Mouse (Mus musculus): ENCODE measurements around the gene 5730522E02Rik.
A peak's percentile ranks its signal among the peaks of the same experiment; 100 is the strongest.

Gene 5730522E02Rik

DNA sequence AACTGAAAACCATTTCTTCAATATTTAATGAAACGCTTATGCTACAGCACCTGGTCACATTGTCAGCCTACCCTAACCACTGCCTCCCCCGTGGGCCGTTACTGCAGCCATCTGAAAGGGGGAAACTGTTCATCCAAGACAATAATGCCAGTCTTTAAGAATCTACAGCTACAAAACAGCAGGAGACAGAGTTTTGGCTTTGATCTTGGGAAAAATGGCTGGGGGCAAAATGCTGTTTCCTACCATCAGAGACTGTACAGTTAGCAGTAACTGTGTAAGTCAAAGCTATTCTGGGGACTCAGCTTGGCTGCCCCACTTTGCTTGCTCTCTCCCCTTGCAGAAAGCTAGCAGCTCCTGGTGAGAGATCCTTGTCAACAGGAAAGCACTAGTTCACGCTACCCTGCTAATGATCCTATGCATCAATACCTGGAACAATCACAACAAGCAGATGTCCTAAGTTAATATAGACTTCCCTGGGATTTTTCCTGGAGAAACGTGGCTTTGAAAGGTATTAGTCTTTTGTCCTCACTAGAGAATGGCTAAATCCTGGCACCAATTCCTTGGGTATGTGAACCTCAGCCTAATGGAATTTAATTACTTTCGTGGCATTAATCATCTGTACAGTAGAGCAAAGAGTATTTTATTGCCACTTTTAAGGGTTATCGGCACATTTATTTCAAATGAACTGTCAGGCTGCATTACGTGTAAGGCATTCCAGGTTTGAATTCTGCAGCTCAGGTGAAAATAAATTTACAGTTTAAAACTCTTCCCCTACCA, 89.6 kb downstream of the 5730522E02Rik start:
- no peak for DNase-seq

DNA sequence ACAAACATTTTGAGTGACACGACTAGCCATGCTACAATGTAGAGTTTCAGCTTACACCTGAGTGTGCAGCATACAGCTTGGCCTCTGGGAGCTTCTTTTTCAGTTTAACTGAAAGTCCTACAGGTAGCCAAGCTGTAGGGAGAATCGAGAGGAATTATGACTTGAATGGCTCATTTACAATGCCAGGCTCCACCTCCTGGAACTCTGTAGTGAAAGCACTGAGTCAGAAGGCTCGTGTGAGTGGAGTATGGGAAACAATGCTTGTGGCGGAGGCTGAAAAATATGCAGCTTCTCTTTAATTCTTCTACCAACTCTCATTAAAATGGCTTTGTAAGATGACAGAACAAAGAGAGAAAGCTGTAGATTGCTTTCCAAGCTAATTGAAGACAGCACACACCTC, 92.9 kb downstream of the 5730522E02Rik start:
- no peak for DNase-seq

DNA sequence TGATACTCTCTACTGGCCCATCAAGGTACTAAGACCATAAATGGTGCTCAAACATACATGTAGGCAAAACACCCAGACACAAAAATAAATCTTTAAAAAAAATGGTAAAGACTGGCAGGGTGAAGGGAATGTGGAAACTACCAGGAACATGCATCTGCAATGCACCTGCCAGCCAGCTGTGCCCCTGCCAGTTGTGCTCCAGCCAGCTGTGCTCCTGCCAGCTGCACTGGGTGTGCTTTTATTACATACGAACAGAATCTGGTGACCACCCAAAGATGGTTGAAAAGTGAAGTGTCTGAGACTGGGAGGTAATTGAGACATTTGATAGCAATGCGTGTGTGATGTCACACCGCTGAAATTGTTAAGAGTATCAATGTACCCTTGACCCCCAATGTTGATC, 98.4 kb downstream of the 5730522E02Rik start:
- no peak for DNase-seq

DNA sequence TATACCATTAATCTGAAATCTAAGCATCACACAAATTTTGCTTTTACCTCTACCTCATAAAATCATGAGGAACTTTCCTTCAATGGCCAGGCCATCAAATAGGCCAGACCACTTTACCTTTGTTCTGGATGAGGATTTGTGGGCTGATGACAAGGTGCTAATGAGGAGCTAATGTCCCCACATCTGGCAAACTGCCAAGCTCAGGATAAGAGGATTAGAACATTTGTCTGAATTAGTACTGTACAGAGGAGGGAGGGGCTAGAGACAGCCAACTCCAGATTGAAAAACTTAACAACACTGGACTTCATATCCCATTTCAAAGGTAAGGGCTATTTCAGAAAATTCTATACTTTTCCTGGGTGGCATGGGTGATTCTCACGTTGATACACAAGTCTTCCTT, 101.9 kb downstream of the 5730522E02Rik start:
- no peak for DNase-seq

DNA sequence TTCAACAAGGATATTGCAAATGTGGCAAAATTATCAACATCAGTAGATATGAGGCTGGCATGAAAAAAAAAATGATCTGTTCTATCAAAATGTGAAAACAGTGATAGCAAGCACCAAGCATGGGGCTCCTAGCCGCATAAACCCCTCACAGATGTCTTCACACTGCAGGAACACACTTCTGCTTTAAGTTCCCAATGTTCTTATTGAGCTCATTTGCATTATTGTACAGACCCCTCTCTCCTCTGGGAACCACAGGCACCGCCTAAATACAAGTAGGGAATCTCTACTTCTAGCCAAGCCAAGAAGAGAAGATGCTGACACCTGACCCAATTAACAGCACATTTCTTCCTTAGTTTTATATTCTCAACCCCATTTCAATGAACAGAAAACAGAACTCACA, 105.9 kb downstream of the 5730522E02Rik start:
- no peak for DNase-seq

DNA sequence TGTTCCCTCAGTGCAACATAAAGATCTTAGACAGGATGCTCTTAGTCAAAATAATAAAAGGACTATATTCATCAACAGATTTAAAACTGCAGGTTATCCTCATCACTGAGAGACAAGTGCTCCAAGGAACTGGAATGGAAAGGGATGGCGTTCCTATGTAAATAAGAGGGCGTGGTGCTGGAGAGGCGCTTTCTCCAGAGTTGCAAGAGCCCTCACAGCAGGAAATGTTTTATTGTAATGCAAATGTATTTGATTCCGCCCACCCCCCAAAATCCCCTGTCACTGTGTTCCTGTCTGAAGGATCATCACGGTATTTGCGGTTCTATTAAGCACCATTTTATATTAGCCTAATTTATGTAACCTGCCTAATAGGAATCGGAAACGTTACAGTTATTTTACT, 106.9 kb downstream of the 5730522E02Rik start:
- no peak for DNase-seq

DNA sequence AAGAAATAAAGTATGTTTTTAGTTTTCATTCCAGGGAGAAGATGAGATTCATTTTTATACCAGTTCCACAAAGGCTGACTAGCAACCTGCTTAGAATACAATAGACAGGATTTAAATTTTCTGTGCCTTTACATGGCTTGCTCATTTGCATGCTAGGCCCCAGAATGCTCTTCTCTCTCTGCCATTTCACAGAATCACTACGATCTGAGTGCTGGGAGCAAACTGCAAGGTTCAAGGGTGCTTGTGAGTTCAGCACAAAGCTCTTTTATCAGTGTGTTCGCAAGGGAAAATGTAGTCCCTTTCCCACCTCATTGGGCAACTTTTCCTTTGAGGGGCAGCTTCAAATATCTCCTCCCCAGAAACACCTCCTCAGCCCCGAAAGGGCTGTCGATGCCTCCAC, 107.7 kb downstream of the 5730522E02Rik start:
- DNase-seq = no peak

DNA sequence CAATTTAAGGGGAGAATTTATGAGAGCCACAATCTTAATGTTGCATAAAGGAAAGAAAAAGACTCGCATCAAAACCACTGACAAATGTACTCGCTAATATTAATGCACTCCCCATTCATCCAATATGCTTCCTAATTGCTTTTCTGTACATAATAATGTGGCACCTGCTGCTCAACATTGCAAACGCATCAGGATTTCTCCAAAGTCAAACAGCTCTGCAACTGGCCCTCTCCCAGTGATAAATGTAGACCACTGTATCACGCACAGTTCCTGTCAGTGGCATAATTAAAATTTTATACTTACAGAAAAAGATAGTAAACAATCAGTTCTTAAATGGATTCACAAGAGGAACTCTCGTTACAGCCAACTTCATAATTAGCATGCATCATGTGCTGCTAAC, 110.5 kb downstream of the 5730522E02Rik start:
- DNase-seq = no peak

DNA sequence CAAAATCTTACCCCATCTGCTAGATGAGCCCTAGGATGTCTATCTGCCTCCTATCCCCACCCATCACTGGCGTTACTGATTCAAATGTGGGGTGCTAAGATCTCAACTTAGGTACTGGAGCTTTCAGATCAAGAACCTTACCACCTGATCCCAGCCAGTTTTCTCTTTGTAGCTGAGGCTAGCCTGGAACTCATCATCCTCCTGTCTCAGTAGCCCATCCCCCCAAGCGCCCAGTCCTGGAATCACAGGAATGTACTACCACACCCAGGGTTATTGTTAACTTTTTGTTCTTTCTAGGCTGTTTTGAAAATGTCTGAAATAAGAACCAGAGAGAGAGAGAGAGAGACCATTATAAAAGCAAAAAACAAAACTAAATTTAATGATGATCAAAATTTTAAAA, 111.6 kb downstream of the 5730522E02Rik start:
- DNase-seq = no peak

DNA sequence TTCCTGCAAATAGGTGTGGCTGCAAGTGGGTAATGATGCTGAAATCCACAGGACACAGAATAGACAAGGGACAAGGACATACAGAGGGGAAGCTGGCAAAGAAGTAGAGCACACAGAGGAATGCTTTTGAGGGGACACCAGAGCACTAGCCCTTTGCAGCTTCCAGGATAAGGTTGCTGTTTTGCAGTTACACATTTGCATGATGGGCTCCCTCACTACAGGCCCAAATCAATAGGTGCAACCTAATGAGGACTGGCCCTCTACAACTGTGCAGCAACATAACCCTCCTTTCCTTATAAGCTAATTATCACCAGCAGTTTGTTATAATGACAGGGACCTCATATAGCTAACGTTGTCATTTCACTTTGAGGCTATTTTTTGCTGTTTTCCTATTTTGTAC, 114.5 kb downstream of the 5730522E02Rik start:
- DNase-seq = no peak

DNA sequence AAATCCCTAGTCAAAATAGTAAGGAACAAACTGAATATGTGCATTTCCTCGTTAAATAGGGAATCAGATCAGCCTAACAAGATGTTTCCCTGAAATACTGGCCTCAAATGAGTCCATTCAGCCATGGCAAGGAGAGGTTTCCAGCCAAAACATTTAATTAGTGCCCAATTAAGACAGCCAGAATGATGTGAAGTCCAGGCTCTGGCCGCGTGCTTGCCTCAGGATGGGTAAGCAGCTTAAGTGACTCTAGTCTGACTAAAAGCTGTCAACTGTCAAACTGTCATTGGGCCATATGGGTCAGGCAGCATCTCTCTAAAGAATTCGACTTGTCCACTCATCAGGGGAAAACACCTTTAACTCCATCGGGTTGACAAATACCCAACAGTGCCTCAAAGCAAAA, 121.6 kb downstream of the 5730522E02Rik start:
- DNase-seq = no peak

DNA sequence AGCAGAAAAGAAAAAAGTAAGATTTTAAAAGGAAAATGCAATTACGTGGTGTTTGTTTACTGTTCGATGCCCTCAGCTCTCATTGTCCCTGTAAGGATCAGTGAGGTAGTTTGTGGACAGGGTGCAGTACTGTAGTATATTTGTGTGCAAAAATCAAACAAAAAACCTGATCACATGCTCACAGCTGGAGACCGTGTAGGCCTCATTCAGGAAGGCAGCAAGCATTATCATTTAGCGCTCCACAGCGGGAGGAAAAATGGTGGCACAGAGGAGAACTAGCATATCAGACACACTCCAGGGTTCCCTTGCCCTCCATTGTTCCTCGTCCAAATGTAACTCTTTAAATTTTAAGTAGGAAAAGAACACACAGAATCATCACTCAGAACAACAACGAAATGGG, 123.9 kb downstream of the 5730522E02Rik start:
- no peak for DNase-seq

DNA sequence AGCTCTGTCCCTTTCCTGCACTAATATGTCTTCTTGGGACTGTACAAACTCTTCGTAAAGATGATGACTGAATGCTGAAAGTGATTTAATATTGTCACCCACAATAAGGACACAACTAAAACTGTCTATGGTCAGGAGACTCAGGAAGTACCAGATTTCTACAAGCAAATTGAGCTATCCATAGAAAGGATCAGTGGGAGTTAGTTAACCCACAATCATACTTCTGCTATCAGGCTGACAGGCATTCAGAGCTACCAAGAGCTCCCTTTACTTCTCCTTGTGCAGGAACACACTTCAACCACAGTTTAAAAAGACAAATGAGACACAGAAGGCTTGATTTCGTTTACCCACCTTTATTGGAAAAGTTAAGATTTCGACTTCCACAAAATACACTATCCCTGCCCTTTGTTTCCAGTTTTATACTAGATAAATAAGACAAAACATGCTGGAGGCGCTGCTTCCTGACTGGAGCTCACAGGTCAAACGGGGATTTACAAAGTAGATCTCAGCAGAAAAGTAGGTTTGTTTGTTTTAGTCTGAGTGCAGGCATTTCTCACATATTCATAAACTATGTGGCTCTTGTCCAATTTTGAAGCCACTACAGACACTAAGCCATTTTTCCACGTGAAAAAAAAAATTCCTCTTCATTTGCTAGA, 125.1 kb downstream of the 5730522E02Rik start:
- DNase-seq = no peak

DNA sequence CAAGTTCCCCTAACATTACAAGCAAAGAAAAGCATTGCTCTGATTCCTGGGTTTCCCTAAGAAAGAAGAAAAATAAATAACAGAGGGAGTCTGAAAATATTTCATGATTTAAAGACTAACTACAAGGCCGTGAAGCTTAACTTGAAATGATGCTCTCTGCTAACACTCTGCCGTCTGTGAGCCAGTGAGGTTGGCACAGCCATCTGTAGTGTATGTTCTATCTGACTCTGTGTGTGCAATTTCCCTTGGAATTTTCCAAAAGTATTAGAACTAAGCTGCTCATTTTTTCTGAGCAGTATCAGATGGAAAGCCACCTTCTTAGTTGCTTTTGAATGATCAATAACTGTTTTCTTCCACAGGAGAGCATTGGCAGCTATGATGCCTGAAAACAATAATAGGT, 134.2 kb downstream of the 5730522E02Rik start:
- DNase-seq = no peak

DNA sequence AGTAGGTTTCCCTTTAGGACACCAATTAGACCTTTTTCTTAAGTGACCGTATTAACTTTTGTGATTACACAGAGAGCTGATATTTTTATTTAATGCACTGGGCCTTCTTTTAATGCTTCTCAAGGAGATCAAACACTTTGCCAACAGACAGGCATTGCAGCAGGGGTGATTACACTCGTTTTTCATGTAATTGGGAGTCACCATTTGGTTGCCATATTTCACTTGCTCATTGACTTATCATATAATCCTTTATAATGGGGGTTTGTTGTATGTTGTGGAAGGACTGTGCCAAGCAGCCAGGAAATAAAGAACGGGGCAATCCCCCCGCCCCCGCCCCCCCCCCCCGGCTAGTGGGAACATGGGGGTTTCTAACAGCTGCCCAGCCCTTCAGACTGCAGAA, 135.0 kb downstream of the 5730522E02Rik start:
- DNase-seq = no peak

DNA sequence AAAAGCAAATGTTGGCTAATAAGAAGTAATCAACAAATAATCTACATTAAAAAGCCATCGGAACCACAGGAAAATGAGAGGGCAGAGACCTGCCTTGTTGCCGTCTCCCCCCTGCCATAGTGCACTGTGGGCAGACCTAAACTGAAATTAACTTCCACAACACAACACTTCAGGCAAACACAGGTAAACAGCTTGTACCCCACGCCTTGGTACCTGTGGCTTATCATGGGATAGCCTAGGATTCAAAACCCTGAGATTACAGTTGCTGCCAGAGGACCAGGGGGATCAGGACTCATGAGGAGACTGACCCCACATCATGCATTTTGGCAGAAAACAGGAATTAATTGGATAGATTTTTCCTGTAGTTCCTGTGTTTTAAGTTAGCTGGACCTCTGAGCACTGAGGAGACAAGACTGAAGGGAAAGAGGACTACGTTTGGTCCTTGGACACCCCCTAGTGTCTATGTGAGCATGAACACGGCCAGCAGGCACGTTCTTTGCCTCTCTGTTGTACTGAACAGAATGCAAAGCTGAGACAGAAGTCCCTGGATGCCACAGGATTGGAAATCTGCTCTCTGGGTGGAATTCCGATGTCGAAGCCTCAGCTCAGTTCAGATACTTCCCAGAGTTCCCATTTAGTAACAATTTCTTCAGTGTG, 136.8 kb downstream of the 5730522E02Rik start:
- peak; percentile 66 for DNase-seq

DNA sequence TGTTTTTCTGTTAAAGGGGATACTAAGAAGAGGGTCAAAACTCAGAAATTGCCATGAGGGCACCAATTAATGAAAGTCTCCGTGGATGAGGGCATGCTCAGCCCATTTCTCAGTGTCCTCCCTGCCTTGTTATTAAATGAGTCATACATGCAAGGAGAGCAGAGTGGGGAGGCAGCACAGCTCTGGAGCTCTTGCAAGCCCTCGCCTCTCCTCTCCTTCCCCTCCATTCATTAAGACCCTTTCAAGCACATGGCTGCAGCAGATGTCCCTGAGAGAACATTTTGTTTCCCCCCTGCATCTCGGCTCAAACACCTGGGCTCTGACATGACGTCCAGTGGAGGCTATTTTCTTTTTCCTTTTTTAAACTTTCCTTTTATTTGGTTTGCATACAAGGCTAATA, 138.5 kb downstream of the 5730522E02Rik start:
- DNase-seq = no peak

DNA sequence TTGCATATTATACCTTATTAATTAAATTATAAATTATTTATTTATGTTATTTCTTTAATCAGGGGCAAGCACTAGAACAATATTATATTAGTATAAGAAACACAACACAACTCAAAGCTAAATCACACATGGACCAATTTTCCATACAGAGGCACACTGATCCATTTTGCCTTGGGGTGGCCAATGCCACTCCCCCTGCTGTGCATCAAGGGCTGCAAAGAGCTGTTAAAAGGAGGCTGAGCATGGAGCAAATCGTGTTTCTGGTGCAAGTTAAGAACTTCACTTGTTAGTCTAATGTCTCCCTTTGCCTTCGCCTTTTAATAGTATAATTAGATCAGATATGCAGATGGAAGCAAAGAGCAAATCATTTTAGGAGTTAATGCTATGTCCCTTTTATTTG, 147.3 kb downstream of the 5730522E02Rik start:
- DNase-seq = no peak

DNA sequence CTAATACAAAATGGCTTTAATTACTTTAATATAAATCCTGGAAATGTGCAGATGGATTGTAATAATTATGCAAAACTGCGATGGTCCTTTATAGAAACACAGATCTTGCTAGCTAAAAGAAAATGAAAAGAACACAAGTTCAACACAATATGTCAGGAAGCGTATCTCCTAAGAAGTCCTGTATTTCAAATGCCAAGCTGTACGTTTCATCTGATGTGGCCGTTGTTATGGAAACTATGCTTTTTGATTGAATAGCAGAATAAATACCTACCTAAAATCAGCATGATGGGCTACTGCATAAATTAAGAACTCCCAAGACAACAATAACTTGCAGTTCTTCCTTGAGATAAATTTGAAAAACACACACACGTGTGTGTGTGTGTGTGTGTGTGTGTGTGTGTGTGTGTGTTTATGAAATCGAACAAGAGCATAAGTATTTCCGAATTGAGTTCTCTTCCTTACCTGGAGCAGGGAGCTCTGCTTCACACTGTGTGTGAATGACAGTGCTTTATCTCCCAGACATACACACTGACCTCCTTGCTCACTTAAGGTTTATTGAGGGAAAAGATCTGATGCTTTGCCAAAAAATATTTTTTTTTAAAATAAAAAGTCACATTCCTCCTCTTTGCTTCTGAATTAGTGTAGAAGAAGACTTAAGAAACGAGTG, 149.0 kb downstream of the 5730522E02Rik start:
- DNase-seq = no peak

DNA sequence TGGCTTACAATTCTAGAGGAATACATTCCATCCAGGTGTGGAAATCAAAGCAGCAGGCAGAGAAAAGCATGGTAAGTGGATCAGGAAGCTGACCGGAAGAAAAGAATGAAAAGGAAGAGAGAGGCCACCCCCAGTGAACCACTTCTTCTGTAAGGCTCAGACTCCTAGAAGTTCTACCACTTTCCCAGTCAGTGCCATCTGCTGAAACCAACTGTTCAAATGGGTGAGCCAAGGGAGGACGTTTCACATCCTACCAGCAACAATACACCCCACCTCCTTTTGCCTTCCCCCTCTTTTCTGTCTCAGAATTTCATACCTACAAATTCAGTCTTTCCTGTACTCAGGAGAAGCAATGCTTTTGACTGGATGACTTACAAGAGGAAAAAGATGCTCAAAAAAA, 197.0 kb downstream of the 5730522E02Rik start:
- DNase-seq = no peak

DNA sequence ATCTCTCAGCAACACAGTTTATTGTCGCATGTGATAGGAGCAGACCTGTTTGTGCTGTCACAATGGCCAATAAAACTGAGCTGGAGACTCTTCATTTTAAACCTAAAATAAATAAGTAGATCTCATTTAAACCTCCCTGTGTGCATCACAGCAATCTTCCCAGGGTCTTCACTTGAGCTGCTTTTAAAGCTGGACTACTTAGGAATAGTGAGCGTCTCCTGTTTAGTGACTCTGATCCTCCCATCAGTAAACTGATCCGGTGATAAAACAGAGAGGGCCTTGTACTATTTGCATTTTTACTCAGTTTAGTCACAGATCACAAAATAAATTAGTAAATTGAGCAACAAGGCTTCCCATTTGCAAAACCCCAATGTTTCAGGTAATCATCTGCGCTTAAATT, 206.5 kb downstream of the 5730522E02Rik start:
- no peak for DNase-seq

DNA sequence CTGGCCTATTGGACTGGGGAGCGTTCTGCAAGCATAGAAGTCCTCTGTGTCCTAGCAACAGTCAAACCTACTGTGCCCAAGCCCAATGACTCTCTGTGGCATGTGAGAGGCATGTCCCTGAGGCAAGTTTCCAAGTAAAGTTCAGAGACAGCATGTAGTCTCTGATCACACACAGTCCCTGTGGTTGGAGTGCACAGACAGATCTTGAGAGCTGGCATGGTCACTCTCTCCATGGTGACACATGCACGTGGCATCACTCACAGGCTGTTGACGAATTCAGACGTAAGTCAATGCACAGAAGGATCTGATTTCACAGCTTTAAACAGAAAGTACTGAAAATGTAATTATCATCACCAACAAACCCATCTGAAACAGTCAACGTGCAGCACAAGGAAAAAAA, 210.8 kb downstream of the 5730522E02Rik start:
- DNase-seq = no peak

DNA sequence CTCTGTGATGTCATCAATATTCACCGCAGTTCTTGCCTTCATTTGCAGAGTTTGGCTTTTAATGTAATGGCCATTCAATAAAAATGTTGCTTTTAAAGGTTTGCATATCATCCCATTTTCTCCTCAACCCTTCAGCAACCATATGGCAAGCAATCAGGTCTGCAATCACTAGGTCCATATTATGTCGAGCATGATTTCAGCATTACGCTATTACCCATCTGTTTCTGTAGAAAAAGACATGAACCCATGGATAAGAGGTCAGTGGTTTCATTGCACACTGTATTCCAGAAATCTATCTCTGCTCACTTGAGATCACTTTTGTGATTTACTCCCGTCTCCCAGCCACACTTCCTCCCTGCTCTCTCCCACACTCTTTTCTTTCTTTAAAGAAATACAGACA, 213.1 kb downstream of the 5730522E02Rik start:
- no peak for DNase-seq

DNA sequence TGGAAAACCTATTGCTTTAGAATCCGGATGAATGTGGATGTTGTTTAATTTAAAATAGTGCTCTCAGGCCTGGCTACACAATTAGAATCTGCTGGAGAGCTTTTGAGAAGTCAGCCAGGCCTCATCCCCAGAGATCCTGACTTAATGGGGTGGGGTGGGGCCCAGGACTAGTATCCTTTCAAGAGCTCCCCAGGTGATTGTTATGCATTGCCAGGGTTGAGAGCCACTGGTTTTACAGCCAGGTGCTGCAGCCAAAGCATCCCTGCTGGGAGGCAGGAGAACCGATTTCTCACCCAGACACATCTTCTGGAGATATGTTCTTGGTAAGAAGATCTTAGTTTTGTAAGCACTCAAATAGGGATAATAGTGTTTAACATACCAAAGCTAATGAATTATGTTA, 216.4 kb downstream of the 5730522E02Rik start:
- DNase-seq = no peak
